Mouse (Mus musculus) forebrain, embryonic 11.5 days (tissue): ENCODE measurements around the gene Klhl3. TPM values are rescaled to one million over a fixed set of nuclear protein-coding genes. Genes with fewer than 3 reads are reported as not detected.

Source experiments
- ATAC-seq: fragments of 200-750 bp; cut with Nextera tagmentation; replicated peaks from 2 replicates; pipeline ENCODE4 v1.8.0; 2017; ENCODE audit warnings: moderate TSS enrichment; ENCODE audit not compliant: low FRiP score
- DNase-seq: peaks from one replicate; pipeline ENCODE4 v3.0.0-alpha.2; 2017; ENCODE audit warnings: low spot score
- H3K27ac ChIP-seq: fragments of 300-500 bp; sonication (generic); 2 replicates; pipeline ENCODE4 v1.5.1; 2014; ENCODE audit warnings: low read depth, low read length
- H3K27me3 ChIP-seq: fragments of 300-500 bp; sonication (generic); 2 replicates; pipeline ENCODE4 v1.6.1; 2014; ENCODE audit warnings: mild to moderate bottlenecking, low read length, mixed read lengths; ENCODE audit not compliant: control insufficient read depth, insufficient read depth
- H3K36me3 ChIP-seq: fragments of 300-500 bp; sonication (generic); 2 replicates; pipeline ENCODE4 v1.6.1; 2014; ENCODE audit warnings: mild to moderate bottlenecking, low read length, moderate library complexity, mixed read lengths; ENCODE audit not compliant: control insufficient read depth, insufficient read depth
- H3K4me1 ChIP-seq: fragments of 300-500 bp; sonication (generic); replicated peaks from 2 replicates; pipeline ENCODE4 v1.6.1; 2014; ENCODE audit warnings: low read length, mixed read lengths; ENCODE audit not compliant: control insufficient read depth, insufficient read depth
- H3K4me2 ChIP-seq: fragments of 300-500 bp; sonication (generic); 2 replicates; pipeline ENCODE4 v1.6.1; 2014; ENCODE audit warnings: low read depth, mild to moderate bottlenecking, low read length, moderate library complexity, mixed read lengths; ENCODE audit not compliant: severe bottlenecking
- H3K4me3 ChIP-seq: fragments of 300-500 bp; sonication (generic); 2 replicates; pipeline ENCODE4 v1.5.1; 2014; ENCODE audit warnings: low read depth, low read length
- H3K9ac ChIP-seq: fragments of 300-500 bp; sonication (generic); 2 replicates; pipeline ENCODE4 v1.6.1; 2014; ENCODE audit warnings: low read length
- H3K9me3 ChIP-seq: fragments of 300-500 bp; sonication (generic); 2 replicates; pipeline ENCODE4 v1.6.1; 2016; ENCODE audit warnings: low read length, mixed read lengths; ENCODE audit not compliant: control insufficient read depth
- WGBS: fragments of 180-500 bp; shearing (Covaris S2); extraction: QIAGEN DNeasy Blood & Tissue Kit; methylation state at CpG from one replicate; pipeline ENCODE4 v1.1.7; 2014; 5-methylcytosine and 5-hydroxymethylcytosine counted together
- polyA plus RNA-seq: library from polyadenylated mRNA; unstranded; fragments of >200 nt; fragmentation: Nextera tagmentation; extraction: Ambion mirVana; gene quantifications from 2 replicates; pipeline ENCODE4 v1.2.1, GENCODE M21; 2014

The Klhl3 gene
- polyA plus RNA-seq, 1 experiment from 2014 or later: 3.1 TPM

DNA sequence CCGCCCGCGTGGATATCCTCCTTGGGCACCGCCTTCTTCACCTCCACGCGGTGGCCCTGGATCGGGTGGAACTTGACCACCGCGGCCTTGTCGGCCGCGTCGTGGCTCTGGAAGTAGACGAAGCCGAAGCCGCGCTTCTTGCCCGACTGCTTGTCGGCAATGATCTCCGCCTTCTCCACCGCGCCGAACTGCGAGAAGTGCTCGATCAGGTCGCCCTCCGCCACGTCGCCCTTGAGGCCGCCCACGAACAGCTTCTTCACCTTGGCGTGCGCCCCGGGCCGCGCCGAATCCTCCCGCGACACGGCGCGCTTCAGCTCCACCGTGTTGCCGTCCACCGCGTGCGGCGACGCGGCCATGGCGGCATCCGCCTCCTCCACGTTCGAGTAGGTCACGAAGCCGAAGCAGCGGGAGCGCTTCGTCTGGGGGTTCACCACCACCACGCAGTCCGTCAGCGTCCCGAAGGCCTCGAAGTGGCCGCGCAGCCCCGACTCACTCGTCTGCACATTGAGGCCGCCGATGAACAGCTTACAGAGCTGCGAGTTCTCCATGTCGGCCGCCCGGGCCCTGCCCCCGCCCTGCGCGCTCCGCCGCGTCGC lies 14.5 kb upstream of the Klhl3 start:
- under 1% methylated on average over 81 of the region's 81 CpGs for WGBS
- H3K4me2 ChIP-seq: peak overlapping the region; percentile 68
- H3K9me3 ChIP-seq: no peaks in the 10 kb centered on the region
- no peaks in the 10 kb centered on the region for H3K27me3 ChIP-seq
- H3K27ac ChIP-seq: peak overlapping the region; percentile 98
- no peaks in the 10 kb centered on the region; the same call in 1 of the 2 replicates for H3K36me3 ChIP-seq
- H3K9ac ChIP-seq: peak overlapping the region; percentile 100
- H3K4me1 ChIP-seq: peaks cover 4% of the 10 kb centered on the region; the same call in 1 of the 2 replicates
- peak overlapping the region; percentile 99 for H3K4me3 ChIP-seq
- DNase-seq (no peak), ATAC-seq (peak; percentile 45)

GRCm38 (mm10) chr13:58126862-58127765 lies 13.7 kb upstream of the Klhl3 start:
- Histone ChIP-seq H3K27ac (peak overlapping the region; percentile 98), H3K9me3 (no peaks in the 10 kb centered on the region), H3K9ac (peak overlapping the region; percentile 100), H3K4me3 (peak overlapping the region; percentile 99), H3K36me3 (no peaks in the 10 kb centered on the region; the same call in 1 of the 2 replicates), H3K4me1 (peaks cover 4% of the 10 kb centered on the region; the same call in 1 of the 2 replicates), H3K4me2 (peak overlapping the region; percentile 68), H3K27me3 (no peaks in the 10 kb centered on the region)
- DNase-seq (peak; percentile 73), ATAC-seq (no peak)
- WGBS: under 1% methylated on average over 74 of the region's 92 CpGs

DNA sequence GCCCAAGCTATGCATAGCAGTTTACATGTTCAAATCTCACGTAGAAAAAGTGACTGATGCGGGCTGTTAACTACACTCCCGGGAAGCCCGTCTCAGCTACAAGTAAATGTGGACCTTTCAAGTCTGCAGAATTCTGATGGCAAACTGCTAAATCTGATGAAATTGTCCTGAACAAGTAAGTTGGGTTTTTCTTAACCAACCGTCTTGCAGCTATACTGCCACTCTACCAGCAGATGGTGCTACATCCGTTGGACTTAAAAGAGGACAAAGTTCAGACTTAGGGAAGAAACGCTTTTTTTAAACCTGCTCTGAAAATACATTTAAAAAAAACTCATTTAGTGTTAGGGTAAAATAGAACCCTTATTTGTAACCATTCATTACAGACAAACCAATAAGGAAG lies 12.7 kb upstream of the Klhl3 start:
- H3K9ac ChIP-seq: peak overlapping the region; percentile 41; the same call in 1 of the 2 replicates
- peaks cover 4% of the 10 kb centered on the region; the same call in 1 of the 2 replicates for H3K4me1 ChIP-seq
- H3K4me3 ChIP-seq: peak overlapping the region; percentile 99
- H3K36me3 ChIP-seq: no peaks in the 10 kb centered on the region; the same call in 1 of the 2 replicates
- DNase-seq: peak; percentile 51
- WGBS: 36% methylated on average over 7 of the region's 7 CpGs
- no peaks in the 10 kb centered on the region for H3K9me3 ChIP-seq
- H3K4me2 ChIP-seq: peak overlapping the region; percentile 68
- no peaks in the 10 kb centered on the region for H3K27me3 ChIP-seq
- no peak overlapping the region for H3K27ac ChIP-seq
- no peak for ATAC-seq

DNA sequence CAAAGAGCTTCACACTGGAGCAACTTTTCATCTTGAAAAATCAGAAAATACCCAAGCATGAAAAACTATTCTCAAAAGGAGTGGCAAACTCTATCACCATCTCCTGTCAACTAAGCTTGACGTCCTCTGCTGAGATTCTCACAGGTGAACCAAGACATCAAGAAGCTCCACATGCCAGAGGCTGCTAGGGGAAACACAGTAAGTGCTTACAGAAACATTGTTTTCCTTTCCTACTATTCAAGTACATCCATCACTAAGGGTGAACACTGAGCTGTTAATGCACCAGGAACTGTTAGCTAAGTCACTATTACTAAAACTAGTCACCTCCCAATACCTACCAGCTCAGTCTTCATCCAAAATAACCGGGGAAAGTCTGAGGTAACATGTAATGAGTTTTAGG lies 11.6 kb upstream of the Klhl3 start:
- no peak overlapping the region for H3K4me3 ChIP-seq
- no peak overlapping the region for H3K9ac ChIP-seq
- peaks cover 4% of the 10 kb centered on the region; the same call in 1 of the 2 replicates for H3K4me1 ChIP-seq
- no peaks in the 10 kb centered on the region for H3K27me3 ChIP-seq
- no peaks in the 10 kb centered on the region; the same call in 1 of the 2 replicates for H3K36me3 ChIP-seq
- ATAC-seq (no peak), DNase-seq (peak; percentile 31)
- H3K27ac ChIP-seq: no peak overlapping the region
- 73% methylated on average over 2 of the region's 2 CpGs for WGBS
- H3K4me2 ChIP-seq: 0 out of 2 replicates have a peak overlapping the region, but pooled peaks have one; percentile 5
- no peaks in the 10 kb centered on the region for H3K9me3 ChIP-seq

- H3K4me2 ChIP-seq: no peak overlapping the region
- 82% methylated on average over 3 of the region's 3 CpGs for WGBS
- peak; percentile 20 for DNase-seq
- no peaks in the 10 kb centered on the region for H3K9me3 ChIP-seq
- peaks cover 2% of the 10 kb centered on the region; the same call in 1 of the 2 replicates for H3K4me1 ChIP-seq
- no peak for ATAC-seq
- H3K4me3 ChIP-seq: no peak overlapping the region
- no peak overlapping the region for H3K9ac ChIP-seq
- H3K27me3 ChIP-seq: no peaks in the 10 kb centered on the region
- no peak overlapping the region for H3K27ac ChIP-seq
- no peaks in the 10 kb centered on the region; the same call in 1 of the 2 replicates for H3K36me3 ChIP-seq
Observed at GRCm38 (mm10) chr13:58124278-58124677, 10.9 kb upstream of the Klhl3 start.

DNA sequence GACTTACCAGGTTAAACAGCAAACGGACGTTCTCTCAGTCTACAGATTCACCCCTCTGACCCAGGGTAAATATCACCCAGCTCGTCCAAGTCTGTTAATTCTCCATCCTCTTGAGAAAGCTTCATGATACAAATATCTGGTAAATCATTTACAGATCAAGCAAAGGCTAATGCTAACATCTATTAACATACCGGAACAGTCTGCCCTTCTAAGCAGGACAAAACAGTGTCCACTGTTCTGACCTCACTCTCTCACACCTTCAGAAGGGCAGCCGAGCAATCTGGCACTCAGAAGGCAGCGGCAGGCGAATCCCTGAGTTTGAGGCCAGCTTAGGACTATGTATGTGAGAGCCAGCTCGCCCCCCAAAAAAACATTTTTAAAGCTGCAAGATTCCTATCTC lies 10.0 kb upstream of the Klhl3 start:
- H3K4me2 ChIP-seq: no peak overlapping the region
- no peaks in the 10 kb centered on the region for H3K9me3 ChIP-seq
- no peak overlapping the region for H3K27ac ChIP-seq
- no peak overlapping the region for H3K9ac ChIP-seq
- ATAC-seq: no peak
- H3K4me1 ChIP-seq: peaks cover 2% of the 10 kb centered on the region; the same call in 1 of the 2 replicates
- H3K27me3 ChIP-seq: no peaks in the 10 kb centered on the region
- H3K36me3 ChIP-seq: no peaks in the 10 kb centered on the region; the same call in 1 of the 2 replicates
- DNase-seq: peak; percentile 43
- no peak overlapping the region for H3K4me3 ChIP-seq
- 84% methylated on average over 8 of the region's 8 CpGs for WGBS

DNA sequence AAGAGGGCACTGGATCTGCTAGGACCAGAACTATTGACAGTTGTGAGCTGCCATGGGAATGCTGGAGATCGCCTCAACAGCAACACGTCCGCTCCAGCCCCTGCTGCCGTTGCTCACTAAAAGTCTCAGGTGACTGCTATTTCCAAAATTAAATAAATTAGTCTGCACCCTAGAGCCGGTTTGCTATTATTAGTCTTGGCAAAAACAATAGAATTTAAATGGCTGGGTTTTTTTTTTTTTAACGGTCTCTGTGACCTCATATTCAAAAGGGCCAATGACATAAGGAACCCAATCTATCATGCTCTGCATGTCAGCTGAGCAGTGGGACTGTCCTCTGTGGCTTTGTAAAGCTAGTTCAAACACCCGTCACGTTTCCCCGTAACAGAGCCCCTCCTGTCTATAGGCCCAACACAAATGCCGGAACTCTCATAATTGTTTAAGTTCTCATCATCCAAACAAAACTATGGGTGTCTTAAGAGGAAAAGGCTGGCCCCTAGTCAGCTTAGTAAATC lies 9.4 kb upstream of the Klhl3 start:
- H3K27ac ChIP-seq: no peak overlapping the region
- ATAC-seq: no peak
- no peak overlapping the region for H3K9ac ChIP-seq
- H3K4me3 ChIP-seq: no peak overlapping the region
- H3K36me3 ChIP-seq: no peaks in the 10 kb centered on the region; the same call in 1 of the 2 replicates
- no peaks in the 10 kb centered on the region for H3K9me3 ChIP-seq
- no peaks in the 10 kb centered on the region for H3K27me3 ChIP-seq
- DNase-seq: peak; percentile 11
- H3K4me2 ChIP-seq: no peak overlapping the region
- H3K4me1 ChIP-seq: peaks cover 2% of the 10 kb centered on the region; the same call in 1 of the 2 replicates
- WGBS: 78% methylated on average over 10 of the region's 10 CpGs

DNA sequence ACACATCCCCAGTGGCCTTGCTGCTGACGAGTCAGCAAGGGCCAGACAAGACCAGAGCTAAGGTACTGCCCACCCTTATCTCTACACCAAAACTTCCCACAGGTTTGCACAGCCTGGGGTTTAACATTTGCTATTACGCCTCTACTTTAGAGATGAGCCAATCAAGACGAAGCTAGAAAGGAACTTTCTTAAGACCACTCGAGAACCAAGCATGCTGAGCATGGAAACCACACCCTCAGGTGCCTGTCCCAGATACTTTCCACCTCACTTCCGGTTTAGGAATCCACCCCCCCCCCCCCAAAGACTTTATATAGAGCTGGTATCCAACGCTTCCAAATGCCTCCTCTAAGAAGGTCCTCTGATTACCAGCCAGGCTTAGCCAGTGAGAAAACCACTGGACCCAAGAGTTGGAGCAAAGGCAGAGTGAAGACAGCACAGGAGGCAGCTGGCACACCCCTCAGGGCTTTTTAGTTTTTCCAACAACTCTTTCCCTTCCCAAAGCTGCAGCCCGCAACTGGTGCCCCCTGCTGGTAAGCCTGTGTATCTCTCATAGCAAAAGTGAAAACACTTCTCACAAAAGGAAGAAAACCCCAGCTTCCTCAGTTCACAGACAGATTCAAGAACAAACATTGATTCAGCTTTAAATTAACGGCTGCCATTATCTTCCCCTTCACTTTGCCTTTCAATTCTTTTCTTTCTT lies 4.1 kb upstream of the Klhl3 start:
- ATAC-seq: no peak
- H3K9ac ChIP-seq: no peak overlapping the region
- peaks cover 8% of the 10 kb centered on the region; the same call in 1 of the 2 replicates for H3K4me1 ChIP-seq
- no peaks in the 10 kb centered on the region for H3K27me3 ChIP-seq
- peak; percentile 73 for DNase-seq
- H3K4me3 ChIP-seq: no peak overlapping the region
- no peak overlapping the region for H3K27ac ChIP-seq
- H3K36me3 ChIP-seq: no peaks in the 10 kb centered on the region
- no peak overlapping the region for H3K4me2 ChIP-seq
- no peaks in the 10 kb centered on the region for H3K9me3 ChIP-seq
- 70% methylated on average over 8 of the region's 8 CpGs for WGBS
